Mouse (Mus musculus) liver, adult 2 months (tissue): ENCODE data around the gene Gm5460. TPM values are rescaled to one million over a fixed set of nuclear protein-coding genes. Genes with fewer than 3 reads are reported as not detected.
A peak's percentile ranks its signal among the peaks of the same experiment; 100 is the strongest.

Experiments
- DNase-seq: peaks from one replicate; pipeline ENCODE4 v3.0.0-alpha.2; 2011; ENCODE audit warnings: low read depth, low spot score; ENCODE audit errors: extremely low read depth
- H3K27ac ChIP-seq: fragments of 200-500 bp; replicated peaks from 2 replicates; pipeline ENCODE4 v1.5.1; 2012; ENCODE audit warnings: low read depth, mild to moderate bottlenecking, control low read depth, inconsistent platforms, low read length; ENCODE audit not compliant: insufficient read depth
- H3K27me3 ChIP-seq: fragments of 200-500 bp; 2 replicates; pipeline ENCODE4 v1.6.1; 2012; ENCODE audit warnings: mild to moderate bottlenecking, moderate library complexity, low read length, inconsistent platforms; ENCODE audit not compliant: control insufficient read depth, insufficient read depth
- H3K36me3 ChIP-seq: fragments of 200-500 bp; 2 replicates; pipeline ENCODE4 v1.6.1; 2012; ENCODE audit warnings: low read length, inconsistent platforms; ENCODE audit not compliant: control insufficient read depth, insufficient read depth
- H3K4me1 ChIP-seq: fragments of 200-500 bp; 2 replicates; pipeline ENCODE4 v1.6.1; 2011; ENCODE audit warnings: low read length; ENCODE audit not compliant: control insufficient read depth, insufficient read depth
- H3K4me3 ChIP-seq: fragments of 200-500 bp; 2 replicates; pipeline ENCODE4 v1.5.1; 2011; ENCODE audit warnings: low read depth, mild to moderate bottlenecking, control low read depth, low read length, moderate library complexity; ENCODE audit not compliant: insufficient read depth
- H3K79me2 ChIP-seq: fragments of 200-500 bp; 2 replicates; pipeline ENCODE4 v1.6.1; 2012; ENCODE audit warnings: inconsistent platforms, mild to moderate bottlenecking, low read length, moderate library complexity; ENCODE audit not compliant: control insufficient read depth, insufficient read depth
- H3K9ac ChIP-seq: fragments of 200-500 bp; 2 replicates; pipeline ENCODE4 v1.6.1; 2012; ENCODE audit warnings: low read depth, mild to moderate bottlenecking, control low read depth, inconsistent platforms, low read length
- CTCF ChIP-seq: fragments of 200-500 bp; IDR thresholded peaks from 2 replicates; pipeline ENCODE4 v1.5.1; 2011; ENCODE audit warnings: low read depth, low read length, control low read depth
- POLR2A ChIP-seq: fragments of 200-500 bp; IDR thresholded peaks from 2 replicates; pipeline ENCODE4 v1.6.1; 2011; ENCODE audit warnings: low read length, control low read depth; ENCODE audit not compliant: insufficient read depth; ENCODE audit errors: extremely low read depth
- WGBS: fragments of 180-500 bp; shearing (Covaris S2); methylation state at CpG from one replicate; pipeline ENCODE4 v1.1.7; 2018; 5-methylcytosine and 5-hydroxymethylcytosine counted together
- polyA plus RNA-seq: library from polyadenylated mRNA; depleted of rRNA; stranded (reverse); fragments of >200 nt; gene quantifications from 2 replicates; pipeline ENCODE4 v1.2.3, GENCODE M21; 2012; rRNA removed
- total RNA-seq: library from RNA; depleted of rRNA; stranded (reverse); fragments of >200 nt; gene quantifications from 2 replicates; pipeline ENCODE4 v1.2.3, GENCODE M21; 2014; rRNA removed

Gene Gm5460
- total RNA-seq (not detected in 2 replicates), polyA plus RNA-seq (not detected in 2 replicates)

DNA sequence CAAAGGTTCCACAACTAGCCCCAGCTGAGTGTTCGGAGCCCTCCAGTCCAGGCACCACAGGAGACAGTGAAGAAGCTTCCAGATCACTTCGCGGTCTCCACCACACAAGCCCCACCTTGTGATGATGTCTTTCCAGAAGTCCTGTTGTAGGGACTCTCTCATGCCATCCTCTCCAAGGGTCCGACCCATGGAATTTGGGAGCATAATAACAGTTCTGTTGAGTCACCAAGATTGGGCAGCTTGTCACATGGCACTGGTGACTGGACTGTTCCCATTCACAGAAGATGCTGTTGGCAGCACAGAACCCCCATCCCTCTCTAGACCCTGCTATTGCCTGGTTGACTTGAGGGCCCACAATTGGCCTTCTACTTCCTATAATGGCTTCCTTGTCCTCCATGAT is at the start of gene Gm5460:
Gene Gm5460 (plus strand): TSS at position 378 of the 400 bp plus-strand sequence.
- no peaks in the 10 kb centered on the region for H3K79me2 ChIP-seq
- no peak within 1 kb of the TSS for H3K9ac ChIP-seq
- H3K27me3 ChIP-seq, result no peaks in the 10 kb centered on the region
- DNase-seq, result no peak
- H3K4me3 ChIP-seq, result no peak within 1 kb of the TSS
- no peaks in the 10 kb centered on the region for H3K4me1 ChIP-seq
- H3K36me3 ChIP-seq, result no peaks in the 10 kb centered on the region
- TF ChIP-seq CTCF, result no peak
- no peak for TF ChIP-seq POLR2A
- WGBS, result 90% methylated on average over 4 of the region's 4 CpGs
- no peak within 1 kb of the TSS for H3K27ac ChIP-seq

DNA sequence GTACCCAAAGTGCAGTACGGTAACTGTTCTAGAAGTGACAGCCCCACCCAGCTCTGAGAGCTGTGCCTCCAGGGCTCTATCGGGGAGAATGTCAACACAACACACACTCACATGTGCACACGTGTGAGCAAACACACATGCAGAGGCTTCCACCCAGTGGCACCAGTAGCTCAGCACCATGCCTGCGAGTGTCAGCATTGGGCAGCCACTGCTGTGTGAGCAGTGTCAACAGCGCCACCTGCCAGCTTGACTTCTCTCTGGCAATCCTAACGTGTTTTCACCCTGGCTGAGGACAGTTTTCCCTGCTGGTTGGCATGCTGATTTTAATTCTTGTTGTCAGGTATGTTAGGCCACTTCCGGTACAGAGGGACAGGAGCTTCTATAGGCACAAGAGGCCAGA is 43.9 kb upstream of the Gm5460 start:
- Histone ChIP-seq H3K27me3 (no peaks in the 10 kb centered on the region), H3K79me2 (no peaks in the 10 kb centered on the region), H3K4me1 (no peaks in the 10 kb centered on the region), H3K27ac (no peak overlapping the region), H3K4me3 (no peak overlapping the region), H3K36me3 (no peaks in the 10 kb centered on the region), H3K9ac (no peak overlapping the region)
- TF ChIP-seq CTCF (peak; percentile 33), POLR2A (no peak)
- WGBS, result 46% methylated on average over 7 of the region's 7 CpGs
- no peak for DNase-seq

DNA sequence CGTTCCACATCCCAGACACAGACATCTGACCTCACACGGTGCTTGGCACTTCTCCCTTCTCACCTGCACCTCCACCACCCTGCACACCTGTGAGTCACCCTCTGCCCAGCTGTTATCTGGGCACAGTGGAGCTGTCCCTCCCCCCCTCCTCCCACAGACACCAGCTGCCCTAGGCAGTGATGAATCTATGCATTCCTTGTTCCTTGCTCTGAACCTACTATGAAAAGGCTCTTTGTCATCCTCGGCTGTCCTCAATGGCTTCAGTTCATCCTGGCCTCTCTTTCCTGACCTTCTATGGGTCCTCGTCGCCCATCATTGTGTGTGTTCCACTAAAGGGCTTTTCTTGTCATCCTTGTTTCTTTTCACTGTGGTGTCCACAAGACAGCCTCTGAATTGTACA is 41.8 kb upstream of the Gm5460 start:
- peaks cover 6% of the 10 kb centered on the region; the same call in 1 of the 2 replicates for H3K27me3 ChIP-seq
- no peak for DNase-seq
- no peaks in the 10 kb centered on the region for H3K4me1 ChIP-seq
- no peaks in the 10 kb centered on the region for H3K36me3 ChIP-seq
- no peaks in the 10 kb centered on the region for H3K79me2 ChIP-seq
- no peak overlapping the region for H3K27ac ChIP-seq
- TF ChIP-seq POLR2A, result no peak
- TF ChIP-seq CTCF, result no peak
- no peak overlapping the region for H3K4me3 ChIP-seq
- no peak overlapping the region for H3K9ac ChIP-seq
- 72% methylated on average over 5 of the region's 5 CpGs for WGBS

DNA sequence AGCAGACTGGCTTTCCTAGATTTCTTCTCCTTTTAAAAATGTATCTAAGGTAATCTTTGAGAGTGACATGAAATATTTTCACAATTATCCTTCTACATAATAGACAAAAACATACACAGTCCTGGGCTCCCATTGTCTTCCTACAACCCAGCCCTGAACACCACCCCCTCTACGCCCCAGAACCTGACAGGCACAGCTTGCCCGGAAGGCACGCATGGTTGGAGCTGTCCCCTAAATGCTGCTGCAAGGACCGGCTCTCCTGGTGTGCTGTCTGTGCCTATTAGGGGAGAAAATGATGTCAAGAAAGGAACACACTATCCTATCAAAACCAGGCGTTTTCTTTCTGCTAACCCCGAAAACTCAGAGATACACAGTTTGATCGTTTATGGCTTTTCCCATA is 38.8 kb upstream of the Gm5460 start:
- H3K9ac ChIP-seq, result no peak overlapping the region
- H3K4me3 ChIP-seq, result no peak overlapping the region
- no peak for DNase-seq
- no peaks in the 10 kb centered on the region for H3K36me3 ChIP-seq
- no peak for TF ChIP-seq POLR2A
- no peak for TF ChIP-seq CTCF
- H3K4me1 ChIP-seq, result no peaks in the 10 kb centered on the region
- peaks cover 6% of the 10 kb centered on the region; the same call in 1 of the 2 replicates for H3K27me3 ChIP-seq
- 46% methylated on average over 7 of the region's 7 CpGs for WGBS
- no peak overlapping the region for H3K27ac ChIP-seq
- no peaks in the 10 kb centered on the region for H3K79me2 ChIP-seq

DNA sequence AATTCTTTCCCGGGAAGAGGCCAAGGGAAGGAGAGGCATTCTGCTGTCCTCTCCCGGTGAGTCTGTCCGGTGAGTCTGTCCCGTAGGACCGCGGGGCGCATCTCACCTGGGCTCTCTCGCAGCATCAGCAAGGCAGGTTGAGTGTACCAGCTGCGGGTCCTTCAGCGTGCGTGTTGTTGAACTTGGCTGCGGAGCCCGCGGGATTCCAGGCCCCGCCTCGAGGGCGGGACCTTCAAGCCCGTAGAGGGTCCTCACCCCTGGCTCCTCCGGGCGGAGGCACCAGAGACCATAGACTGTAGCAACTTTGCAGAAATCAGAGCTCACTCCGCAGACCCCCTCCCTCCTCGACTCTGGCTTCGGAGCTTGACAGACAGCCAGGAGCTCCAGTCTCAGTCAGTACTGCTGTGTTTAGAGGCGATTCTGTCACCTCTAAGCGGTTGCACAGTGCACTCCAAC is 37.9 kb upstream of the Gm5460 start, which contains the start of gene Zfp488:
Gene Zfp488 (minus strand): TSS at position 161 of the 456 bp plus-strand sequence.
- WGBS, result 2% methylated on average over 25 of the region's 25 CpGs
- H3K9ac ChIP-seq, result no peak within 1 kb of the TSS
- TF ChIP-seq CTCF, result no peak
- no peaks in the 10 kb centered on the region for H3K4me1 ChIP-seq
- peaks cover 6% of the 10 kb centered on the region; the same call in 1 of the 2 replicates for H3K27me3 ChIP-seq
- no peaks in the 10 kb centered on the region for H3K36me3 ChIP-seq
- no peak within 1 kb of the TSS for H3K27ac ChIP-seq
- DNase-seq, result no peak
- H3K79me2 ChIP-seq, result no peaks in the 10 kb centered on the region
- H3K4me3 ChIP-seq, result no peak within 1 kb of the TSS

DNA sequence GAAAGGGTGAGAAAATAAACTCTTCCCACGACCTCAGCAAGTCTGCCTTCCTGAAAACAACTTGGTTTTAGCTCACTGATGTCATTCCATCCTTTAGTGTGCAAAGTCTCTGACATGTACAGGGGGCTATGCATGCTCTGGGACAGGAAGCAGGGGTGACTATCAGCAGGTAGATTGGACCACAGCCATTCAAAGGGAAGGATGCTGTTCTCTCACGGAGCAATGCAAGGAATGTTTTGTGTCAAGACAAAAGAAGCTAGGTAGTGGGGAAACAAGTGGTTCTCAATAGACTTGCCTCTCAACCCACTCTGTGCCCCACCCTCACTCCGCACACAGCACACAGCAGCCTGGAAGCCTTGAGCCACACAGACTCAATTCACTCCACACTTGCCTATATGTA is 27.4 kb upstream of the Gm5460 start:
- Histone ChIP-seq H3K4me1 (no peaks in the 10 kb centered on the region), H3K36me3 (no peaks in the 10 kb centered on the region), H3K27ac (no peak overlapping the region), H3K79me2 (no peaks in the 10 kb centered on the region), H3K27me3 (no peaks in the 10 kb centered on the region), H3K9ac (no peak overlapping the region), H3K4me3 (no peak overlapping the region)
- TF ChIP-seq CTCF (no peak), POLR2A (no peak)
- no peak for DNase-seq
- WGBS, result 46% methylated on average over 3 of the region's 3 CpGs

DNA sequence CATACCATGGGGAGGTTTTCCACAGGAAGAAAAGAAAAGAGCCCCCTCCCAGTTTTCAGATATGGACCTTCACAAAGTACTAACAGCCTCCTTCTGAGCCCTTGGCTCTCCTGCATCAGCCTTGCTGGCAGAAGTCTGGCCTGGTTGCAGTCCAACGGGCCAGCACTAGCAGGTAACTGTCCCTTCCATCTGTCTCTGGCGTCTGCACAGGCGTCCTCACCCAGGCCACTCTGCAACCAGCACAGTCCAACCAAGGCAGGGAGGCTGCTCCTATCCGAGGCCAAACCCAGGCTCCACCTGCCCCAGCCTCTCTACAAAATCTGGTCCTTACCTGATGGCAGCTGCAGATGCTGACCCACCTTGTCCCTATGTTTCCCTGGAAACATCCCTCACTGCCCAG is 24.6 kb upstream of the Gm5460 start:
- no peaks in the 10 kb centered on the region for H3K4me1 ChIP-seq
- H3K27me3 ChIP-seq, result no peaks in the 10 kb centered on the region
- TF ChIP-seq CTCF, result no peak
- no peak for TF ChIP-seq POLR2A
- no peak overlapping the region for H3K27ac ChIP-seq
- WGBS, result 67% methylated on average over 4 of the region's 4 CpGs
- no peaks in the 10 kb centered on the region for H3K36me3 ChIP-seq
- DNase-seq, result no peak
- H3K9ac ChIP-seq, result no peak overlapping the region
- H3K79me2 ChIP-seq, result no peaks in the 10 kb centered on the region
- H3K4me3 ChIP-seq, result no peak overlapping the region
